Mouse (Mus musculus) erythroblast, embryonic 14.5 days (primary cell): Measurements from ENCODE around the gene Lrrc8c.

Experiments used
- GATA1 ChIP-seq: IDR thresholded peaks from 2 replicates; pipeline ENCODE4 v1.6.1; 2012; ENCODE audit warnings: low read length, inconsistent platforms, mixed read lengths
- TAL1 ChIP-seq: IDR thresholded peaks from 3 replicates; pipeline ENCODE4 v1.6.1; 2012; ENCODE audit warnings: low read length, inconsistent platforms, mixed read lengths

DNA sequence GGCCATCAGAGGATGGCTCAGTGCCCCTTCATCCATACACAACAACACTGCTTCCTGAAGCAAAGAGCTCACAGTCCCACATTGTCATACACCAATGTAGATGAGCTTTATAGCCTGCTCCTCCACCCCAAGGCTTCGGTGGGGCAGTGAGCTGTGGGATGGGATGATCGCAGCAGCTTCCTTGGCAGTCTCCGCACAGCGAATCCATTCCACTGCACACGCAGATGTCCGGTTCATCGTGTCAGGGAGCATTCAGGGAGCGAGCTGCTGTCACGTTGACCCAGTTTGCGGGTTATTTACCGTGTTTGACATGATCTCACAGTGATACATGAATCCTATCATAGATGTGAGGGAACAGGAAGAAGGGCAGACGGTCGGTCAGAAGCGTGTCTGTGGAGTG, 34.3 kb upstream of the Lrrc8c start:
- TF ChIP-seq TAL1 (no peak), GATA1 (no peak)
